Mouse (Mus musculus): ENCODE measurements at regions not wholly inside any gene's neighbourhood (a gene's known extent, or its start where the extent isn't known, plus 50 kb on each side); places are given as distances from the start of the nearest gene placed in this dataset.

DNA sequence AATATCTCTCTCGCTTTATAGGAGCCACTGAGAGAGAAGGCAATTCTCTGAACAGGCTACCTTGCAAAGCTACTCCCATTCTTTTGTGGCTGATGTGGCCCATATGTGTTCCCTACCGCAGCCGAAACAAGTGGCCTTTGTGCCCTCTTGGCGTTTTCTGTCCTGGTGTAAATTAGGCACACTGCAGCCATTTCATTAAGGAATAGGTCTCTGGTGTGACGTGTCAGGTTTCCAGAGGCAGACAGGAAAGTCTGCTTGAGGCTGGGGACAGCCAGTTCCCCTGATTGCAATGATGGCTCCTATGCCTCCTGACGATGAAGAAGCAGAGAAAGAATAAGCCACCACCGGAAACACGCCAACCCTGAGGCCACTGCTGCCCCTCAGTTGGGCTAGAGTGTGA, 59.3 kb upstream of the Bcor start:
- peak; percentile 26 for DNase-seq

DNA sequence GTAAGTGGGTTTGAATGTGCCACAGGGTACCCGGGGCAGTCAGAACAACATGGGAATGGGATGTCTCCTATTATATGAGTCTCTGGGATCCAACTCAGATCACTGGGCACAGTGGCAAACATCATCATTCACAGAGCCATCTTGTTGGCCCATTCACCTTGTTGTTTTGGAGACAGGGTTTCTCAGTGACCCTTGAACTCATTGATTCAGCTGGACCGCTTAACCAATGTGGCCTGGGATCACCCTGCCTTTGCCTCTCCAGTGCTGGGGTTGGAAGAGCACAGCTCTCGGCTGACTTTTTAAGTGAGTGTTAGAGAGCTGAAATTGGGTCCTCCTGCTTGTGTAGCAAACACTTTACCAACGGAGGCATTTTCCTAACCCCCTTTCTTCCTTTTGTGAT, 64.2 kb upstream of the Bcor start:
- DNase-seq: no peak

- DNase-seq: peak; percentile 31
Observed at GRCm38 (mm10) chrX:12225116-12225891, 65.1 kb upstream of the Bcor start.

GRCm38 (mm10) chrX:12225892-12226206, 65.7 kb upstream of the Bcor start:
- DNase-seq: no peak

DNA sequence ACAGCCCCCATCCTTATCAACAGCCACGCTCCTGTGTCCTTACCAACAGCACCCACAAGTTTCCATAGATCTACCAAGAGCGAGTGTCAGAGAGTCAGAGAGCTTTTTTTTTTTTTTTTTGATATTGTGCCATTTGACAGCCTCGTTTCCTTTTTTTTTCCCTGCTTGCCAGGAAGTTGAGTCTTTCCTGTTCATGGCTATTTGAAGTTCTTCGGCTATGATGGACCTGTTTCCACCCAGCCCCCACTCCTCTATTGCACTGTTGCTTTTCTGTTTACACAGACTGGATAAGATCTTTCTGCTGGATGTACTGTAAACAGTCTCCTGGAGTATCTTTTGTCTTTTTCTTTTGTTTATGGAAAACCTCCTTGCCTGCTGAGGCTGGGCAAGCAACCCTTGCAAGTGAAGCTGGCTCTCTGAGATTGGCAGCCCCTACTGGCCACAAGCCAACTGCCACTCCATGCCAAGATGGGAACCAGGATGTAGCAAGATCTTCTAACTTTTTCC, 80.4 kb upstream of the Bcor start:
- no peak for DNase-seq

DNA sequence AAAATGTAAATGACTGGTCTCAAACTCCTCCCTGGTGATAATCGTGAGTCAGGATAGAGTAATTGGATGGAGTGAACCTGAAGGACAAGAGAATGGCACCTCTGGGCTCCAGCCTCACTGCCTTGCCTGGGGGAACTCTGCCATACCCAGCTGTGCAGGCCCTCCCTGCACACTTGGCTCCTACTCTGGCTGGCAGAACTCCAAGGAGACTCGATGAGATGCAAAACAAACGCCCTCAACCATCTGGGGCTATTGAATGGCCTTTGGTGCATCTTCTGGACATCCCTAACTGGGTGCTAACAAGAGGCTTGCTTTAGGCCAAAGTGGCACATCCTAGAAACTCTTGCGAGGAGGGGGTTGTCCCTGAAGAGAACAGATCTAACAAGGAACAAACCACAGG, 81.6 kb upstream of the Bcor start:
- no peak for DNase-seq

GRCm38 (mm10) chrX:12249071-12249470, 88.9 kb upstream of the Bcor start:
- DNase-seq: peak; percentile 12

- DNase-seq: no peak
Observed at GRCm38 (mm10) chrX:12249911-12250310, 89.8 kb upstream of the Bcor start.

GRCm38 (mm10) chrX:12251853-12252679, 91.9 kb upstream of the Bcor start:
- peak; percentile 89 for DNase-seq

DNA sequence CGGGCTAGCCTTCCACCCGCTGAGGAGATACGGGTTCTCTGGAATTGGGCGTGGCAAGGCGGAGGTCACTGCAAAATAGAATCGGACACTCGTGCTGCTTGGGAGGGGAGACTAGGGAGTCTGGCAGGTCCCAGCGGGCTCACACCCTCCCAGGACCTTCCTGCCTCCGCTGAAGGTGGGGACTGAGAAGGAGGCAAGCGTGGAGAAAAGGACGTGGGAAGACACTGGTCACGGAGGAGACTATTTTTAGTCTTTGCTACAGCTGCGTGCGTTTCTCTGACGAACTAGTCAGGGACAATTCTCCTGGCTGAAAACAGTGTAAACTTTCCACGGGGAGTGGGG, 92.5 kb upstream of the Bcor start:
- DNase-seq: no peak

DNA sequence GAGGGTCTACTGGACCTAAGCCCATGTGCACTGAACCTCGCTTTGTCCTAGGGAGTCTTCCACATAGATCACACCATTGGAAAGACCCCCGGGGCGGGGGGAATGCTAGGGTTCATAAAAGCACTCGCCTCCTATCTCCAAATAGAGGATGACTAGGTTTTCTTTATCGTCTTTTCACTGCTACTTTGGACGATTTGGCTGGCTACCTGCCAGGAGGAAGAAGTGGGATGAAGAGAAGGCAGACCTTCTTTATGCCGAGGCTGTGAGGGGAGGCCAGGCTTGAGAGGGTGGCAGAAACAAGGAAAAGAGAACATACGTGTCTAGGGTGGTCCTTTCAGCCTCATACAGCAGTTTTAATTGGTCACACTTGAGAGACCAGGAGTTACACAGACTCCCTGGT, 96.6 kb upstream of the Bcor start:
- DNase-seq: no peak

GRCm38 (mm10) chrX:12263834-12264233, 103.7 kb upstream of the Bcor start:
- no peak for DNase-seq

DNA sequence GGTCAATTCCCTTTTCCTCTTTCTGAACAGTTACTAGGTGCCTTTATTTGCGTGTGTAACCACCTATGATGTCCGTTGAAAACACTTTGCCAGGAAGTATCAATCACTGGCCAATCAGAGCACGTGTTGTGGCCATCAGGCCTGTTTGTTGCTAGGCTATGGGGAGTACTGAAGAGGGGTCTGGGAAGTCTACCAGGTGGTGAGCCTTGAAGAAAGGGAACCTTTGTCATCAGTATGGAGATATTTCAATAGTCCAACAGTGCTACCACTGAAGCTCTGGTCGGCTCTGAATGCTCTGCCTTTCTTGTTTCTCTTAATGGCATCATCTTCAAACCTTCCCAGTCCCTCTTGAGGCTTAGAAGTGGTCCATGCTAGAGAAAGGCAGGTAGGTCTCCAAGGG, 124.6 kb upstream of the Bcor start:
- DNase-seq: no peak

- DNase-seq: no peak
Observed at GRCm38 (mm10) chrX:12285141-12285540, 125.0 kb upstream of the Bcor start.

DNA sequence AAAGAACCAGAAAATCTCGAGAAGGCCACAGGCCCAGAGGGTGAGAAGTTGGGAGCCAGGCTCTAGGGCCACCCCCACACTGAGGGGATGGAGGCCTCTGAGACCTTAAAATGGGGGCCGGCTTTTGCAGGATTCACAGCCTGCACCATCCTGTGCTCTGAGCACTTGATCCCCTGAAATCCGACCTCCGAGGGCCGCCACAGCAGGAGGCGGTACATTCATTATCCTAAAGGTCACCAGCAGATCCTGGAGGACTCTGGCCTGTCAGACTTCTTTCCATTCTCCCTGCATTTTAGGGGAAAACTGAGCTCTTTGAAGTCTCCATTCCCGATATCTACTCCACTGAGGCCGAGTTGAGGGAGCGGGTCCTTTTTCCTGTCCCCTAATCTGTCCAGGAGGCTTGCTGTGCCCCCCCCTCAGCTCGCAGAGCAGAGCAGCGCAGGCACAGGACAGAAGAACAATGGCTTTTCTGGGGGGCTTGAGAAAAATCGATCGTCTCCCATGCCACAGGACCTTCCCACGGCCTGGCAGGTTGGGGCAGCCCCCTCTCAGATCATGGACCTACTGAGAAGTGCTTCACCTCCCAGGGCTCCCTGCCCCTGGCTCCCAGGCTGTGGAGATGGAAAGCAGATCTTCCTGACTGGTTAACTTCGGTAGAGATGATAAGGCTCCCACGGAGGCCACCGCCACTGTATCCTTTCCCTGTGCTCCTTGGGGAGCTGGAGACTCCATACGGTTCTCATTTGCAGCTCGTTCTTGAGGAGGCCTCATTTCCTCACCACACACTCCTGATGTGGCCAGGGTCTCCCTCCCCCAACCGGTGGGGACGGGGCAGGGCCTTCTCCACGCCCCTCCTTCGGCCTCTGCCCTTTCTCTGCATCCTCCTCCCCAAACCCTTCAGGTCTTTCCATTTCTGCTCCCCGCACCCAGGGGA, 126.1 kb upstream of the Bcor start:
- DNase-seq: peak; percentile 51

GRCm38 (mm10) chrX:12286910-12287522, 126.9 kb upstream of the Bcor start:
- DNase-seq: no peak

DNA sequence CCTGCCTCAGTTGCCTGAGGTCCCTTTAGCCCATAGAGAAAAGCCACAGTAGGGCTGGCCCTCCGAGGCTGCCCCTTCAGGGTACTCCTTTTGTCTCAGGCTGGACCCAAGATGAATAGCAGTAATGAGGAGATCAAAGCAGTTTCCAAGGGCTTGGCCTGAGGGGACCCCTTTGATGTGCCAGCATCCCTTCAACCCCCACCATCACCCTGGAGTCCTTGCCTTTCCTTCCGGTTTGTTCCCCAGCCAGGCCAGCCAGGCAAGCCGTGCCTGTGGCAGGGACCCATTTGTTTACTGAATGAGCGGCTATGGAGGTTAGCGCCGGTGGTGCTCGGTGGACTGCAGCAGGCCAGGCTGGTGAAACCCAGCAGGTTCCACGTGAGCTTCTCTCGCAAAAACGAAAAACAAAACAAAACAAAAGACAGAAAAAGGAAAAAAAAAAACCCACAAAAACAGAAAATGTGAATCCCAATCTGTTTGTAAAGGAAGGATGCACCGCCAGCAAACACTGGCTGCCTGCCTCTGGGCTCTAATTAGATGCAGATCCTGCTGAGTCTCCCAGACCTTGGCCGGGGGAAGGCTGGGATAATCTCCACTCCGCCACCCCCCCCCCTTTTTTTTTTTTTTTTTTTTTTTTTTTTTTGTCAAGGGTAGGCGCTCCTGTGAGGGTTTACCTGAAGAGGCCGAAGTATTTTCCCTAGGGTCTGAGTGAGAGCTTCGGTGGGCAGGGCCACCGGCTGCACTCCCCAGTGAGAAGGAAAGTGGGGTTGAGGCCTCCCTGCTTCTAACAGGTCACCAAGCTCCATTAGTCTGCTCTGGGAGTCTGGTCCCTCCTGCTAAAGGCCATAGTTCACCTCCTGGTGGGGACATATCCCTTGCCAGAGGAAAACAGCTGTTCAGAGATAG, 127.8 kb upstream of the Bcor start:
- DNase-seq: peak; percentile 46

DNA sequence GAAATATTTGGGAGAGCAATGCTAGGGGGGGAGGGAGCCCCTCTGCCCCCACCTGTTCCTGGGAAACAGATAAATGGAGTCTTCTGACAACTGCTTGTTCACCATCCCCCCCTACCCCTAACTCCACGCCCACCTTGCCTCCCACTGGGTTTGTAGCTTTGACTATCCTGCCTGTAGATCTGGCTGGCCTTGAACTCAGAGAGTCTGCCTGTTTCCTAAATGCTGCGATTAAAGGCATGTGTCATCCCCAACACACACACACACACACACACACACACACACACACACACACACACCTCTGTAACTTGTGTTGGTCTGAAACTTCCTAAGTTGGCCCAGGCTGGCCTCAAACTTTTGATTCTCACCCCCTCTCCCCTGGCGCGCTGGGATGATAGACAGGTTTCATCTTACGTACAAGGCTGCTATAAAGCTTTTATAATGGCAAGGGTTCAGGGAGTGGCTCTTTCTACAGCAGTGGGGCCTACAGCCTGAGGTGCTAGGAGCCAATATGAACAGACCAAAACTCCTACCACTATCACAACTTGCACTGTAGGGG, 128.5 kb upstream of the Bcor start:
- no peak for DNase-seq

DNA sequence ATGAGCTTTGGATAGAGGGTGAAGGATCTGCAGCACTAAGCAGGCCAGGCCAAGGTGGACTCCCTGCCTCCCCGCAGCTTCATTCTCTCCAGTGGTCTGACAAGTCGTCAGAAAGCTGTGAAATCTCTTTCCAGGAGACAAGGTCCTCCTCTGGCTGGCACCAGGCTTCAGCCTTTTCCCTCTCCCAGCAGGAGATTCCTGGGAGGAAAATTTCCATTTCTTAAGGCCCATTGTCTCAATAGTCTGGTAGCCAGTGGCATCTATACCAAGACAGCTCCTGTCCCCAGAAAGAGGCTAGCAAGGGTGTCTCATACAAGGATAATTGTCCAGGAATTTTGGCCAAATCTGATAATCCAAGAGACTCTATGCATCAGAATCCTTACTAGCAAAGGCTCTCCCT, 133.0 kb upstream of the Bcor start:
- no peak for DNase-seq

DNA sequence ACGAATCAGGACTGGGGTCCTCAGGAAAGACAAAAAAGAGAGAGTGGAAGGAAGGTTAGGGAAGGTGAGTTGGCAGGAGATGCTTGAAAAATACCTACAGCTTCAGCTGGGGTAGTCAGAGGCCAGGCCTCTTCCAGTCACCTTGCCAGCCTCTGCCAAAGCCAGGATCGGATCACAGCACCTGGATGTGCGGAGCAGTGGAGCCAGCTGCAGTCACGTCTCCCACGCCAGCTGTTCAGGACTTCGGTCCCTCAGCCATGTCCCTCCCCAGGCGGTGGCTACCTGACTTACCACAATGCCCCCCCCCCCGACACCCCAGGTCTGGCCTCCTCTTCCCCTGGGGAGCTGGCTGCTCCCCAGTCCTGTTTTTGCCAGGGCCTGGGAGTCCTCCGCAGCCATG, 134.3 kb upstream of the Bcor start:
- DNase-seq: no peak

DNA sequence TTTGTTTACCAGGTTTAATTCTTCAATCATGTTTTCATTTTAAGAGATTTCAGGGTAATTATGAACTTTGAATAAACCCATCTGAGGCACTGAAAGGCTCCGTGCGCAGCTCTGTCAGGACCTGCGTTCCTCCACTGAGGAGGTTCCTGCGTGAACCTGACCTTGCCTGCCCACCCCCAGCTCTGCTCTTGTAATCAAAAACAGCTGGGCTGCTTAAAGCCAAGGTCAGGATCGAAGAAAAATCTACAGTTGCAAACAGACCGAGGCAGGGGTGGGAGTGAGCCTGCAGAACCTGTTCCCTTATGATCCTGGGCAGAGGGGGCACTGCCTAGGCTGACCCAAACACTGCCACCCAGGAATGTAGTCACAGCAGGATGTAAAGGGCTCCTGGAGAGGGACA, 134.8 kb upstream of the Bcor start:
- DNase-seq: peak; percentile 74

Data from embryo, embryonic 11 days (tissue).